Mouse (Mus musculus): ENCODE measurements around the gene Dnase1l2. TPM values are rescaled to one million over a fixed set of nuclear protein-coding genes. Genes with fewer than 3 reads are reported as not detected.
"Not testable (repeated sequence)": the region's sequence is repeated elsewhere in the genome, so short reads cannot be mapped to it uniquely, and the experiment has no call there.

The Dnase1l2 gene
- total RNA-seq, 2 experiments from 2014 or later = 0.76 to 0.89 TPM

DNA sequence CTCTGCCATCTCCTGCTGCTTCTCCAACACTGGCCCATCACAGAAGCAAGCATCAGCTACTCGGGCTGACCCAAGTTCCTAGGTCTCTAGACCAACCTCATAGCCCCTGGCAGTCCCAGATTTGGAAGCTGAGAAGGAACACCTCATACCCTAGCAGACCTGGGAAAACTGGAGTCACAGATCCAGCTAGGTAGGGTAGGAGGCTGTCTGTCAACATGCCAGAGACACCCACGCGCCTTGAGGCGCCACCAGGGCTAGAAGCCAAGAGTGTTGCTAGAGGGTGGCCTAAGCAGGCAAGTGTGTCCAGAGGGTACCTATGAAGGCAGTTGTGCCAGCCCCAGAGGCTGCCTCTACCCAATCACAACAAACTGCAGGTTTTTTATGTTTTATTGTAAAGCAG lies 504 bp upstream of the Dnase1l2 start:
- intact Hi-C loops (cut with DNase I; ENCODE audit: low total_unique reads) = no loop called here
- no peak for DNase-seq

DNA sequence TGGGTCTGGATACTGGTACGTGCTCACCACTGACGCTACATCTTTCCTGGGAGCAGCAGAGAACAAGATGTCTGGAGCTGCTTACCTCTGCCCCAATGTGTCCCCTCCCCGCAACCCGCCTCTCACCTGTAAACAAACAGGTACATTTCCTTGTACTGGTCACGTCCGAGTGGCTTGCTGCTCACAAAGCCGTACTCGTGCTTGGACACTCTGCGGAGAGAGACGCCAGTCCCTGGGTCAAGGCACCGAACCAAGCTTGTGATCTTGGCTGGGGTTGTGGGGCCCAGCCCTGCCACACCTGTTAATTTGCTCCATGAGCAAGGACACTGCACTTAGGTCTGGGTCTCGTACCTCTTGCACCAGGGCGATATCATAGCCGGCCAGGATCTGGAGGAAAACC lies 798 bp downstream of the Dnase1l2 start:
- intact Hi-C loops (cut with DNase I; ENCODE audit: low total_unique reads) = no loop called here
- no peak for DNase-seq

DNA sequence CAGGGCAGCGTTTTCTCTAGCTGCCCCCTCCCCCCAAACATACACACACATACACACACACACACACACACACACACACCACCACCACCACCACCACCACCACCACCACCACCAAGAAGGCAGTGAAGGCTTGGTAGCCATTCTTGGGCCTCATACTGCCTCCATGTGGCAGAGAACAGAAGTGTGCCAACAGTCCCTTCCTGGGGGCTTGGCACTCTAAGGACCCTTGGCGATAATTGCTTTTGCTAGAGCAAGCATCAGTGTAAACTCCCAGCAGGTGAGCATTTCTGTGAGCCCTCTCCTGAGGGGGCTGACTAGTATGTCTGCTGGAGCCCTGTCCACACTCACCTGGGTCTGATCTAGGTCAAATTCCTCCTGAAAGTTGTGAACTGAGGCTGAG lies 1.8 kb downstream of the Dnase1l2 start:
- intact Hi-C loops (cut with DNase I; ENCODE audit: low total_unique reads) = no loop called here
- DNase-seq = no peak

DNA sequence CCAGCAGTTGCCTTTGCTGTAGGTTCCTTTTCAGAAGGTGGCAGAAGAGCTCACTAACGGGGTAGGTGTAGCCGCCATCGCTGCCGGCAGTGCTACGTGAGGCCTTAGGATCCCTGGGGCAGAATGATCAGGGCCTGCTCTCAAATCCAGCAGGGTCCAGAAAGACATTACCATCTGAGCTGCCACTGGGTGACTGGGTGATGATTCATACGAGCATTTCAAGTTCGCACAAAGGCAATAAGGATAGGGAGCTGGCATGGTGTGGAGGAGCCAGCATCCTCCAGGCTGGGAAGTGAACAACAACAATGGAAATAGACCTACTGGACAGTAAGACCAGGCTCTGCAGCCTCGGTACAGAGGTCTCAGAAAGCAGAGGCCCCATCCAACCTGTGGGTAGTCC lies 2.5 kb downstream of the Dnase1l2 start:
- DNase-seq = no peak

DNA sequence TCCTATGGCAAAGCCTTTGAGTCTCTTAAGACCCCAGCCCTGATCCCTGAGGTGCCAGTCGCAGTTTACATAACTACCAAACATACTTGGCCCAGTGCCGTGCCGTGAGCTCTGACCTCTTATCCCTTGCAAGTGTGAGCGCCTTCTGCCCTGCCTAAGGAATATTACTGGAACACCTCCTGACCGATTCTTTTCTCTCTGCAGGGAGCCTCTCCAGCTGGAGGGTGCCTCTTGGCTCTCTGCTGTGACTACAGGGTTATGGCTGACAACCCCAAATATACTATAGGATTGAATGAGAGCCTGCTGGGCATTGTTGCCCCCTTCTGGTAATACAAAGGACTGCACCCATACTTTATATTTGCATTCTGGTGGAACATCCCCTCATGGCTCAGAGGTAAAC lies 5.9 kb downstream of the Dnase1l2 start:
- no peak for DNase-seq
- intact Hi-C loops (cut with DNase I; ENCODE audit: low total_unique reads) = no loop called here

More for the DNA sequence above, 2.5 kb downstream of the Dnase1l2 start:
- intact Hi-C loops (cut with DNase I; ENCODE audit: low total_unique reads) = no loop called here

DNA sequence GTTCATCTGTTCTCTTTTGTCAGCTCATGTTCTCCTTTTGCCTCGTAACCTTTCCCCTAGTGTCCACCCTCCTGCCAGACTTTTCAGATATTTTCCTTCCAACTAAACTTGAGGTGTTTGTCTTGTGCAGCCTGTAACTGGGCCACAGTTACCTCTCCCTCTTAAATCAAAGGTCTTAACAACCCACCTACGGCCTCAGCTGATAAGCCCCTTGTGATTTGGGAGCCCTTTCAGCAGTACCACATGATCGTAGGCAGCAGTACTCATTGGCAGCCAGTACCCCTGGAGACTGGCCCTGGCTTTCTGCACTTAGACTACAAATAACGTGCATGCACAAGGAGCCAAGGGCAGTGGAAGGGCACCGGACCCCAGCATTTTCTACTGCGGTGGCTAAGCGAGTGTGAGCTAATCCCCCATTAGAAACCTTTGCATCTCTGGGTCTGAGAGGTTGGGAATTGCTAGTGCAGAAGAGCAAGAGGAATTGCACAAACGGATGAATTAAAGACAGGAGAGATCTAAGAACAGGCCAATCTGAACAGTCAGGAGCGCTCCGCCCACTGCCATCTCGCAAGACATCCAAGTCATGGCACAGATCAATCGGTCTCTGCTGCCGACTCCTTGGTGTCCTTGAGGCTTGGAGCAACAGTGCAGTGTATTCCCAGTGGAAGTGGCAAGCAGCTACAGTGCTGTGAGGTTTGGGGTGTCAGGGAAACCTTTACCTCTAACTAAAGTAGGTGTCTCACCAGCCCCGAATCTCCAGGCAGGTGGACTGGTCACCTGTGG lies 13.5 kb downstream of the Dnase1l2 start:
- DNase-seq = no peak
- intact Hi-C loops (cut with DNase I; ENCODE audit: low total_unique reads) = no loop called here

DNA sequence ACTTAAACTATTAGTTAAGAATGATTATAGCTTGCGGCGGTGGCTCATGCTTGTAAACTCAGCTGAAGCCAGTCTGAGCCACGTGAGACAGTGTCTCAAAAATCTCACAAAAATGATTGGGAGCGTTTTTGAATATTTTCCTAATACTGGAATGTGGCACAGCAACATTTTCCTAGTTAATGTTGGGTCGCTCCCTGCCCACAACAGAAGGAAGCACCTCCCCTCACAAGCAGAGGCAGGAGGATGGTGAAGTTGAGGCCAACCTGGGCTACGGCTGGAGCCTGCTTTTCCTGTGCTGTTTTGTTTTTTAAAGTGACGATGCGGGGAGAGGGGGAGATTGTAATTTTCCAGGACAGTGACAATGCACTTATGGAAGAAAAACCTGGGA lies 15.7 kb downstream of the Dnase1l2 start:
- intact Hi-C loops (cut with DNase I; ENCODE audit: low total_unique reads) = no loop called here
- DNase-seq = no peak

DNA sequence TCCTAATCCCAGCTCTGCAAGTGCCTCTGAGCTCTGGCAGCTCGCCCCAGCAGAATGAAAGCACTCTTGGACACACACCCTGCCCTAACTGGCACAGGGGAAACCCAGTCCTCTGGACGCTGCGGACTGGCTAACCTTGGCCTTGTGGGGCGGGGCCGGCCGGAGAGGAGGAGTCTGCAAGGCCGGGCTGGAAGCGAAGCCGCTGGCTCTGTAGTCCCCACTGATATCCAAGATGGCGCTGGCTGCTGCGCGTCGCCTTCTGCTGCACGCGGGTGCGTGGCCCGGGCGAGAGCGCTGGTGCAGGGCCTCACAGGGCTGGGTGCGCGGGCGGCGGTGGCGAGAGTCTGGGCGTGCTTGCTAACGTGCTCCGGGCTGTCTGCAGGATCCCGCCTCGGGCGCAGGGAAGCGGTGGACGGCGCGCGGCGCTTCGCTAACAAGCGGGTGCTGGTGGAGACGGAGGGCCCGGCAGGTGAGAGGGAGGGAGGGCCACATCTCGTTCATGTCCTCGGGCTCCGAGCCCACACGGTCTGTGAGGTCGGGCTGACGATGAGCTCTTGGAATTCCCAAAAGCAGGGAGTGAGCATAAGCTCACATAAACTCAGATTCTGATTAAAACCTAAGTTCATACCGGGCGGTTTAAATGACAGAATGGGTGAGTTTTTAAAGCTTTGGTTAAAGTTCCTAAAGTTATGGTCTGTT lies 16.3 kb downstream of the Dnase1l2 start, which contains the start of gene Eci1:
Eci1 (plus strand) TSS at position 171 of the 699 bp plus-strand sequence.
- DNase-seq = peak; percentile 98
- intact Hi-C loops (cut with DNase I; ENCODE audit: low total_unique reads) = no loop called here

DNA sequence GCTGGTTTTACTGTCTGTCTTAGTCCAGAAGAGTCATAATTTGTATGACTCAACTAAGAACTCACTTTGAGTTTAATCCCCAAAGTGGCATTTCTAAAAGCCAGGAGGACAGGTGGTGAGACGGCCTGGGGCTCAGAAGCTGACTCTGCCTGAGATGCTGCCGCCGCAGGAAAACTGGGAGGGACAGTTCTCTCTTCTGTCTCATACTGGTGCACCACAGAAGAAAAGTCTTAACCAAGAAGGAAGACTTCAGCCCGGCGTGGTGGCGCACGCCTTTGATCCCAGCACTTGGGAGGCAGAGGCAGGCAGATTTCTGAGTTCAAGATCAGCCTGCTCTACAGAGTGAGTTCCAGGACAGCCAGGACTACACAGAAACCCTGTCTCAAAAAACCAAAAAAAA lies 17.0 kb downstream of the Dnase1l2 start:
- intact Hi-C loops (cut with DNase I; ENCODE audit: low total_unique reads) = no loop called here
- no peak for DNase-seq

DNA sequence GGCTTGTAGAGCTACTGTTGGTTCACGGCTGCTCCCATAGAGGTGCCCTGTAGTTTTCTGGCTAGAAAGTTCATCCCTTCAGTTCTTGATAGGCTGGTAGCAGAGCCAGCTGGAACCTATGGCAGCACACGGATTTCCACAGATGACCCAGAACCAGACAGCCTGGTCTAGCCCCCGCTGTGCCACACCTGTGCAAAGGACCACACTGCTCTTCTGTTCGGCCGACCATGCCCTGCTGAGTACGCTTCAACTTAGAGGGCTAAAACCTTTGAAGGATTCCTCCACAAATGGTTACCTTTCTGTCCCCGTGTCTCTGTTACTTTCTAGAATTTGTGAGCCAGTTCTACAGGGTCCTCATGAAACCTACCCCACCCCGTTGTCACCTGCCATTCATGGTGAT lies 17.6 kb downstream of the Dnase1l2 start:
- DNase-seq; intact Hi-C loops (cut with DNase I; ENCODE audit: low total_unique reads): not testable (repeated sequence)

DNA sequence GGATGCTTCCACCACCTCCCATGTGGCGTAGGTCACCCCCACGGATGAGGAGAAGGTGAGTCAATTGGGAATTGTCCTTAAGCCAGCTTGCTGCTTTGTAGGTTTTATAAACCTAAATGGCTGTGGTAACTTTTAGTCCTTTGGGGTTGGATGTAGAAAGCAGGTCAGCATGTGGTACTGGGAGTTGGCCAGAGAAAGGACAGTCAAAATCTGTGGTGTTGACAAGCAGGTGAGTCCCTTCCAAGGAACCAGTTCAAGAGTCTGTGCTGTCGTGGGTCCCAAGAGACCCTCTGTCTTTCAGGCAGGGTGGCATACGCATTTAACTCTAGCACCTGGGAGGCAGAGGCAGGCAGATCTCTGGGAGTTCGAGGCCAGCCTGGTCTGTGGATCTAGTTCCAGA lies 18.4 kb downstream of the Dnase1l2 start:
- no peak for DNase-seq
- intact Hi-C loops (cut with DNase I; ENCODE audit: low total_unique reads) = no loop called here

DNA sequence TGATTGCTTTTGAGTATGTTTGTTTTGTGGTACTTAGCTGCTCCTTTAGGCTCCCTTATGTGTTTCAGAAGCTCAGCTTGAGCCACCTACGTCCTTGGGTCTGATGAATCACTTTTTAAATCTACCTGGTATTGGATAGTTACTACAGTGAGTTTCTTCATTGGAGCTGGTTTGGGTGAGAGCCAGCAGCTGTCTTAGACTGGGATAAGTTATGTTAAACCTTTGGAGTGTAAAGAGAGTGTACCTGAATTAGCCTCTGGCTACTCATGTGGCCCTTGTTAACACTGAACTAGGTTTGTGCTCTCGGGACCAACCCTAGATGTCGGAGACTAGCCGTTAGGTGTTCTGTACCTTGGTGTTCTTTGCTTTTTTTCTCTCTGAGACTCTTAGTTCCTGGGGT lies 19.8 kb downstream of the Dnase1l2 start:
- no peak for DNase-seq
- intact Hi-C loops (cut with DNase I; ENCODE audit: low total_unique reads) = no loop called here

DNA sequence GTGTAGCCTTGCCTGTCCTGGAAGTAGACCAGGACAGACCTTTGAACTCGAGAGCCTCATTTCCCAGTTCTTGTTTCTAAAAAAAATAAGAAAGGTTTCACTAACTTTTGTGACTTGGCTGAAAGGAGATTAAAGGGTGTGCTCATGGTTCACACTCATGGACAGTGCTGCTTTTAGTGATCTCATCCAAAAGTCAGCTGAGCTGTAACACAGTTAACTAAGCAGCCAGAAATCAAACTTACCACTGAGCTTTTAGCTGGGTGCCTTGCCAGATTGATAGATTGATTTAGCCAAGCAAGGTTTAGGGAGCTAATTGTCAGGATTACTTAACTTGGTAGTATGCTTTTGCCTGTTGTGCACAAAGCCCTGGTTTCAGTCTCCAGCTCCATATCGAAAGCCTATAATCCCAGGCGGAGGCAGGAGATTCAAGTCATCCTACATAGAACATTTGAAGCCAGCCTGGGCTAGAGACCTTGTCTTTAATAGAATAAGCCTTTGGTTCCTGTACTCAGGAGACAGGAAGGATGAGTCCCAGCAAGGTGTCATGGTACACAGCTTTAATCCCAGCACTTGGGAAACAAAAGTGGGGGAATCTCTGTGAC lies 26.8 kb downstream of the Dnase1l2 start:
- intact Hi-C loops (cut with DNase I; ENCODE audit: low total_unique reads) = no loop called here

DNA sequence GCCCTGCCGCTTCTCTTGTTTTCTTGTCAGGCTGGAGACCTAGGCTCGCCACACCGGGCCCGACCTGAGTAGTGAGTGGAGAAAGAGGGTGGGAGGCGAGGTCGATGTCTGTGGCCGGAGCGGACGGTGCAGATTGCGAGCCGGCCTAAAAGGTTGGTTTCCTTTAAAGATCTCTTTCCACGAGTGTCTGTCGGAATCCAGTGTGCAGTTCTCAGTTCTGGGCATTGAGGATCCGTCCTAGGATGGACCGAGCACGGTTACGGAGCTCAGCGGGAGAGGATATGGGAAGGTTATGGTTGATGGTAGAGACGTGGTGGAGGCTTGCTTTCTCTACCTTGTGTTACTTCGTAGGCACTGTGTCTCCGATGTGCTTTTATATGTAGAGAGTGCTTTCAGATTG lies 27.9 kb downstream of the Dnase1l2 start:
- intact Hi-C loops (cut with DNase I; ENCODE audit: low total_unique reads) = no loop called here
- DNase-seq = no peak

More for the DNA sequence above, 26.8 kb downstream of the Dnase1l2 start:
- no peak for DNase-seq

DNA sequence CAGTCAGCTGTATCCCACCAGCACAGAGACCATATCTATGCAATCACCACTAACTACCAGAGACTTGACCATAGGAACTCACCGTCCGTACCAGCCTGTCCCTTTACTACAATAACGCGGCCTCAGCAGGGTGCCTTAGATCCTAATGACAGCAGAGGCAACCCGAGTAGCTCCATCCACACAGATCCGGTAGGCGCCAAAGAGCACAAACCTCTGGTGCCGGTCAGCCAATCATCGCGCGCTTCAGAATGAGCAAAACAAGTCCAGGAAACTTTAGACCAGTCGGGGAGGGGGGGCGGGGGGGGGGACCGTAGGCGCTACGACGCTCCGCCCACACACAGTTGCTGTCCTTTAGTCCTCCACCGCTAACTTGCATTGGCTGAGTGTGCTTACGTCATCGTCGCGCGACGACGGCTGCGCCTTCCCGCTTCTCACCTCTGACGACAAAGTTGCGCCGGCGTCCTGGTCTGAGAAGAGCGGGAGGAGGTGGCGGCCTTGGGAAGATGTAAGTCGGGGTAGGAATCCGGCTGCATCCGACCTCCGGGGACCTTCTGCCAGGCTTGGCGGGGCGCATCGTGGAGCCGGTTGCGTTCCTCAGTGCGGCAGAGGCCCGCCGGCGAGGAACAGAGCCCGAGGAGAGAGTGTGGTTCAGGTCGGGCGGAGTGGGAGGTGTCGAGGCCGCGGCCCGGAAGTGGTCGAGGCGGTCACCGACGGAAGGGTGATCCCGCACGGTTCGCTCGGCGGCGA lies 28.5 kb downstream of the Dnase1l2 start, which contains the start of gene Rnps1:
Rnps1 (plus strand) TSS at position 336 of the 747 bp plus-strand sequence.
- intact Hi-C loops (cut with DNase I; ENCODE audit: low total_unique reads) = no loop called here
- DNase-seq = peak; percentile 96

DNA sequence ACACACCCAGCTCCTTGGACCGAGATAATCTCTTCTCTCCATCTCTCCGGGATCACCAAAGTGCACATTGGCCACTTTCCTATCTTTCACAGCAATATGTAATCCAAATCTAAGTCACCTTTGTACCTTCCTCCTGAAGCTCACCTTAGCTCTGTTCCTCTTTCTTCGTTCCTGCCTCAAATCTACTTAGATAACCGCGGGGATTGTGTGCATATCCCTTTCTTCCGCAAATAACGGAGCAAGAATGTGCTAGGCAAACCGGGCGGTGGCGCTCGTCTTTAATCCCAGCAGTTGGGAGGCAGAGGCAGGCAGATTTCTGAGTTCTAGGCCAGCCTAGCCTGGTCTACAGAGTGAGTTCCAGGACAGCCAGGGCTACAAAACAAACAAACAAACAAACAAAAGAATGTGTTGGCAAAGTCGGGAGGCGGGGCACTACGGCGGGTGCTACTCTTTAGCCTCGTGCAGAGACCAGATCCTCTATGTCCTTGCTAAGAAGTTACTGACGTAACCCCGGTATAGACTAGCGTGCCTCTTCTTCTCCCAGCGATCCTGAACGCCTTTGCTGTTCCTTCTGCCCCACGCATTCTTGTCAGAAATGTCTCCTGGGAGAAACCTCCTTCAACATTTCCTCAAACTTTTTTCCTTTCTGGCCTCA lies 29.2 kb downstream of the Dnase1l2 start:
- no peak for DNase-seq
- intact Hi-C loops (cut with DNase I; ENCODE audit: low total_unique reads) = no loop called here

DNA sequence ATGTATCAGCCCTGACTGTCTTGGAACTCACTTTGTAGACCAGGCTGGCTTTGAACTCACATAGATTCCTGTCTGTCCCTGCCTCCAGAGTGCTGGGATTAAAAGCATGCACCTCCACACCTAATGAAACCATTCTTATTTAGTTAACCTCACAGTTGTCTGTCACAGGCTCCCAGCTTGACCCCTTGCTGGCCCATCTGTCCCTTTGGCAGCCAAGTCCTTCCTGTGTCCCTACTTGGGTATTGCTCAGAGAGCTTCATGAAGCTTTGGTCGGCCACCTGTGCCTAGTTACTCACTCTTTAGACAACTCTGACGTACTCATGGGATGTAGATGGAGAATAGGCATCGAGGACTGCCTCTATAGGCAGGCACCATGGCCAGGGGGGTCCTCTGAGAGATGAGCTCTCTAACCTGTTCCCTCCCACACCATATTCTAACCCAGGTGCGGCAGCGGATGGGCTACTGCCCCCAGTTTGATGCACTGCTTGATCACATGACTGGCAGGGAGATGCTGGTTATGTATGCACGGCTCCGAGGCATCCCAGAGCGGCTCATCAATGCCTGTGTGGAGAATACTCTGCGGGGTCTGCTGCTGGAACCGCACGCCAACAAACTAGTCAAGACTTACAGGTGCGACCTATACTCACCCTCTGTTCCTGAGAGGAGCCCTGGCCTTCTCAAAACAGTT lies 35.6 kb downstream of the Dnase1l2 start:
- no peak for DNase-seq
- intact Hi-C loops (cut with DNase I; ENCODE audit: low total_unique reads) = no loop called here

DNA sequence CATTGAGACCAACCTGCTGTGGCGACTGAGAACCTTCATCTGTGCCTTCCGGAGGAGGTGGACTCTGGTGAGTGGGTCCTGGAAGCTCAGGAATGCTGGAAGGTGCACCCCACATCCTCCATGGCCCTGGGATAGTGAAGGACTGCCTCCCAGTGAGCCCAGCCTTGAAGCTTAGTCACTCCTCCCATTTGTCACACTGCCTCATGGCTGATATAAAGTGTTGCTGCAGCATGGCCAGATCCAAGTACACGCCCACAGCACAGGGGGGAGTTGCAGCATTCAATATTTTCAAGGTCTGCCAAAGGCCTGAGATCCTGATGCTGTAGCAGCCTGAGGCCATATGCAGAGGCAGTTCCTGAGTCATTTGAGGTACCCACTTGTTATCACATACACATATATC lies 40.5 kb downstream of the Dnase1l2 start:
- DNase-seq = no peak
- intact Hi-C loops (cut with DNase I; ENCODE audit: low total_unique reads) = no loop called here

DNA sequence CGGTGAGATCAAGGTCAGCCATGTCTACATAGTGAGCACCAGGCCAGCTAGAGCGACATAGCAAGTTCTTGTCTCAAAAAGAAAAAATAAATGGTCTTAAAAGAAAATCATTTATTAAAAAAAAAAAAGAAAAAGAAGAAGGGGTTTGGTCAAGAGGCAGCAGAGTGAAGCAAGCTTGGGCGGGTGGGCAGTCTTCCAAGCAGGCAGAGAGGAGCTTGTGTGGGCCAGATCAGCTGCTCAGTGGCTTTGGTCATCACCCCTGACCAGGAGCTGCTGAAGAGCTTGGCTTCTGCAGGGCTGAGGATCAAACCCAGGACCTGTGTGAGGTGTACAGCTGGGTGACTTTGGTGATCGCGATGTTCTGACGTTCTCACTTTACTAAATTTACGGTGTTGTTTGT lies 48.4 kb downstream of the Dnase1l2 start:
- DNase-seq = no peak
- intact Hi-C loops (cut with DNase I; ENCODE audit: low total_unique reads) = no loop called here
